Mouse (Mus musculus) heart, adult 2 months (tissue): Measurements from ENCODE around the gene Crlf3.

Experiments used
- CTCF ChIP-seq: fragments of 200-600 bp; IDR thresholded peaks from 2 replicates; pipeline ENCODE4 v1.8.1; 2022; ENCODE audit warnings: antibody characterized with exemption, mild to moderate bottlenecking, moderate library complexity
- EP300 ChIP-seq: fragments of 200-500 bp; IDR thresholded peaks from 2 replicates; pipeline ENCODE4 v1.6.1; 2011; ENCODE audit warnings: low read depth, low read length, control low read depth; ENCODE audit not compliant: insufficient read depth

- TF ChIP-seq EP300 (no peak), CTCF (0 out of 2 replicates have a peak, but pooled peaks have one; percentile 19)
Measured at GRCm38 (mm10) chr11:80021306-80021705, 59.5 kb downstream of the Crlf3 start.
